Mouse (Mus musculus): ENCODE results near the gene Slc34a3. TPM values are rescaled to one million over a fixed set of nuclear protein-coding genes. Genes with fewer than 3 reads are reported as not detected.

Slc34a3 gene
- total and polyA plus RNA-seq, 3 experiments: not detected

DNA sequence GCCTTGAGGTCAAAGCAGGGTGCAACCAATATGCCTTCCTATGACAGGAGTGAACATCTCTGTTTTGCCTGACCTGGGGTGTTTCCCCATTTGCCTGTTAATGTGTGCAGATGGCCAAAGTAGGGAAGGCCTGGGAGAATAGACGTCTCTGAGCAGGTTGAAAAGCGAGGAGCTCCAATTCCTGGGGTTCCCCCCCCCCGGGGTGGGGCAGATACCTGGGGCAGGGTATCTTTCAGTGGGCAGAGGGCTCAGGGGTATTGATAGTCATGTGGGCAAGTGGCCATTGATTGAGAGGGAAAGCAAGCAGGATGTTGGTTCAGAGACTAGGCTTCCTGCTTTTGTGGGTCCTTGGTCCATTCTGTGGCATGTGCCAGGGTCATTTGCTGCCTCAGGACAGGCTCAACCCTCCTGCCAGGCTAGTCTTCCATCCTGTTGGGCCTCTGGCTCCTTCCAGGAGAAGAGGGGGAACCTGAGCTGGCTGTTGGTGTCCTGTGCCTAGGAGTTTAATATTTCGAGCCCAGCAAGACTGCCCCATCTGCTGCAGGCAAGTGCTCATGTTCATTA is 33.7 kb upstream of the Slc34a3 start:
- H3K79me2 ChIP-seq (replicated peaks; ENCODE audit: control insufficient read depth, extremely low read depth, insufficient read depth, poor library complexity, severe bottlenecking): peaks cover 21% of the 10 kb centered on the region
- H3K9me3 ChIP-seq (replicated peaks; ENCODE audit: low read length): no peaks in the 10 kb centered on the region
- no peaks in the 10 kb centered on the region for H3K27me3 ChIP-seq (replicated peaks)
- in situ Hi-C loops (cut with MboI; ENCODE audit: low pct_ligation_motif_present, low pct_unique_long_range_greater_than_20kb, low sequenced_read_pairs): no loop called here
- peaks cover 23 to 76% of the 10 kb centered on the region in 2 experiments for H3K4me1 ChIP-seq (ENCODE audit: control insufficient read depth in 1 of 2, insufficient read depth in 2 of 2)
- no peak overlapping the region for H3K27ac ChIP-seq (ENCODE audit: insufficient read depth, low read depth)
- no peak overlapping the region; the same call in 1 of the 2 replicates for H3K4me2 ChIP-seq (ENCODE audit: insufficient read depth, low read depth, poor library complexity, severe bottlenecking)
- no peak for DNase-seq (ENCODE audit: extremely low read depth)
- TF ChIP-seq MAFK (IDR thresholded peaks at IDR 0.05; ENCODE audit: insufficient replicate concordance, low read length): no peak
- no peak for TF ChIP-seq GABPA (IDR thresholded peaks at IDR 0.05; ENCODE audit: insufficient replicate concordance, low read depth, low read length)
- TF ChIP-seq IRF4 (IDR thresholded peaks at IDR 0.05; ENCODE audit: low read depth, low read length): no peak
- TF ChIP-seq MEF2A (IDR thresholded peaks at IDR 0.05; ENCODE audit: borderline replicate concordance, low read depth, low read length): no peak
- no peak for TF ChIP-seq EP300 (IDR thresholded peaks at IDR 0.05; ENCODE audit: low read length)
- TF ChIP-seq JUND (conservative IDR thresholded peaks at IDR 0.05; ENCODE audit: low read depth, low read length): no peak
- no peak for TF ChIP-seq POLR2AphosphoS2 (IDR thresholded peaks at IDR 0.05; ENCODE audit: low read depth, low read length)
- dilution Hi-C loops (cut with MboI; ENCODE audit: extremely low pct_ligation_motif_present, extremely low pct_unique_long_range_greater_than_20kb, low sequenced_read_pairs): no loop called here
- H3K9ac ChIP-seq (ENCODE audit: insufficient read depth, low read depth): no peak overlapping the region
- H3K36me3 ChIP-seq (replicated peaks in 1 of 2; ENCODE audit: control insufficient read depth in 1 of 2, insufficient read depth in 1 of 2, low read length in 1 of 2): peaks cover 8 to 42% of the 10 kb centered on the region in 2 experiments
- no peak overlapping the region for H3K4me3 ChIP-seq (replicated peaks in 1 of 3; ENCODE audit: low read depth in 2 of 3, low read length in 2 of 3, poor library complexity in 1 of 3)

DNA sequence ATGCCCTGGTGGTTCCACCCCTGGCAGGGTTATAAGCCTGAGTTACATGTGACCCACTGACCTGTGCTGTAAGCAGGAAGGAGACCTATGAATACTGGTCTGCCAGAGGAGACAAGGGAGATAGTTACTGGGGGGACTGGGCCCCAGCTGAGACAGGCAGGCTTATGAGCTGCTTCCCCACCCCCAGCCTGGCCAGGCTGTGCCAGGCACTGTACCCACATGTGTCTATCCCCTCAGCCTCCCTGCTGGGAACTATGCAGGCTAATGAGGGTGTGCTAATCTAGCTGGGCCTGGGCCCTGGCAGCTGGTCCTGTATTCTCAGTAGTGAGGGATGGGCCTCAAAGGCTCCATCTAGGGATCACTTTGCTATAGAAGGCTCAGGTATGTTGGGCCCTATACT is 33.1 kb upstream of the Slc34a3 start:
- TF ChIP-seq CHD2 (IDR thresholded peaks at IDR 0.05; ENCODE audit: low read length): no peak
- TF ChIP-seq PAX5 (IDR thresholded peaks at IDR 0.05; ENCODE audit: low read length): no peak
- TF ChIP-seq KAT2A (IDR thresholded peaks at IDR 0.05; ENCODE audit: insufficient replicate concordance, low read length): no peak
- no peak for TF ChIP-seq MYC (IDR thresholded peaks at IDR 0.05; ENCODE audit: low read depth, low read length)
- no peak for TF ChIP-seq ZC3H11A (IDR thresholded peaks at IDR 0.05; ENCODE audit: low read depth, low read length)
- no peak overlapping the region for H3K4me3 ChIP-seq (replicated peaks in 1 of 3; ENCODE audit: low read depth in 2 of 3, low read length in 2 of 3, poor library complexity in 1 of 3)
- no peaks in the 10 kb centered on the region for H3K9me3 ChIP-seq (replicated peaks; ENCODE audit: low read length)
- no peaks in the 10 kb centered on the region for H3K27me3 ChIP-seq (replicated peaks)
- H3K4me2 ChIP-seq (ENCODE audit: insufficient read depth, low read depth, poor library complexity, severe bottlenecking): no peak overlapping the region
- H3K36me3 ChIP-seq (replicated peaks in 1 of 2; ENCODE audit: control insufficient read depth in 1 of 2, insufficient read depth in 1 of 2, low read length in 1 of 2): peaks cover 8 to 42% of the 10 kb centered on the region in 2 experiments
- no peak overlapping the region for H3K27ac ChIP-seq (ENCODE audit: insufficient read depth, low read depth)
- in situ Hi-C loops (cut with MboI; ENCODE audit: low pct_ligation_motif_present, low pct_unique_long_range_greater_than_20kb, low sequenced_read_pairs) (no loop called here), dilution Hi-C loops (cut with MboI; ENCODE audit: extremely low pct_ligation_motif_present, extremely low pct_unique_long_range_greater_than_20kb, low sequenced_read_pairs) (no loop called here)
- H3K9ac ChIP-seq (ENCODE audit: insufficient read depth, low read depth): no peak overlapping the region
- peaks cover 18% of the 10 kb centered on the region for H3K79me2 ChIP-seq (replicated peaks; ENCODE audit: control insufficient read depth, extremely low read depth, insufficient read depth, poor library complexity, severe bottlenecking)
- DNase-seq (ENCODE audit: extremely low read depth): no peak
- peaks cover 23 to 76% of the 10 kb centered on the region in 2 experiments for H3K4me1 ChIP-seq (ENCODE audit: control insufficient read depth in 1 of 2, insufficient read depth in 2 of 2)

GRCm38 (mm10) chr2:25266720-25267119 is 32.6 kb upstream of the Slc34a3 start:
- in situ Hi-C loops (cut with MboI; ENCODE audit: low pct_ligation_motif_present, low pct_unique_long_range_greater_than_20kb, low sequenced_read_pairs): no loop called here
- no peak overlapping the region for H3K27ac ChIP-seq (ENCODE audit: insufficient read depth, low read depth)
- peaks cover 8 to 42% of the 10 kb centered on the region in 2 experiments for H3K36me3 ChIP-seq (replicated peaks in 1 of 2; ENCODE audit: control insufficient read depth in 1 of 2, insufficient read depth in 1 of 2, low read length in 1 of 2)
- H3K4me3 ChIP-seq (replicated peaks in 1 of 3; ENCODE audit: low read depth in 2 of 3, low read length in 2 of 3, poor library complexity in 1 of 3): peak overlapping the region in 2 of 3 experiments; percentile 25 to 39
- H3K27me3 ChIP-seq (replicated peaks): no peaks in the 10 kb centered on the region
- dilution Hi-C loops (cut with MboI; ENCODE audit: extremely low pct_ligation_motif_present, extremely low pct_unique_long_range_greater_than_20kb, low sequenced_read_pairs): no loop called here
- TF ChIP-seq POLR2A (IDR thresholded peaks at IDR 0.05; ENCODE audit: low read depth, low read length): no peak
- TF ChIP-seq MAZ (IDR thresholded peaks at IDR 0.05; ENCODE audit: low read depth, low read length): no peak
- TF ChIP-seq CHD2 (IDR thresholded peaks at IDR 0.05; ENCODE audit: low read length): no peak
- TF ChIP-seq POLR2AphosphoS2 (IDR thresholded peaks at IDR 0.05; ENCODE audit: low read depth, low read length): no peak
- TF ChIP-seq HCFC1 (IDR thresholded peaks at IDR 0.05; ENCODE audit: low read depth, low read length): no peak
- no peak for TF ChIP-seq ZNF384 (IDR thresholded peaks at IDR 0.05; ENCODE audit: low read depth, low read length)
- TF ChIP-seq MAX (IDR thresholded peaks at IDR 0.05; ENCODE audit: low read length): no peak
- no peak for TF ChIP-seq SMC3 (IDR thresholded peaks at IDR 0.05; ENCODE audit: low read depth, low read length)
- TF ChIP-seq GABPA (IDR thresholded peaks at IDR 0.05; ENCODE audit: insufficient replicate concordance, low read depth, low read length): no peak
- 0 out of 2 replicates have a peak overlapping the region, but pooled peaks have one; percentile 4 for H3K9ac ChIP-seq (ENCODE audit: insufficient read depth, low read depth)
- H3K79me2 ChIP-seq (replicated peaks; ENCODE audit: control insufficient read depth, extremely low read depth, insufficient read depth, poor library complexity, severe bottlenecking): peaks cover 18% of the 10 kb centered on the region
- peak overlapping the region; percentile 48 for H3K4me2 ChIP-seq (ENCODE audit: insufficient read depth, low read depth, poor library complexity, severe bottlenecking)
- peaks cover 23 to 79% of the 10 kb centered on the region in 2 experiments for H3K4me1 ChIP-seq (ENCODE audit: control insufficient read depth in 1 of 2, insufficient read depth in 2 of 2)
- no peaks in the 10 kb centered on the region for H3K9me3 ChIP-seq (replicated peaks; ENCODE audit: low read length)
- no peak for DNase-seq (ENCODE audit: extremely low read depth)

Measured in CH12.LX (cell line).